Mouse (Mus musculus): Measurements from ENCODE around the gene Mbnl3. TPM values are rescaled to one million over a fixed set of nuclear protein-coding genes. Genes with fewer than 3 reads are reported as not detected.

The Mbnl3 gene
- total RNA-seq (2021): under 1 TPM; 0.25 to 0.52 TPM

DNA sequence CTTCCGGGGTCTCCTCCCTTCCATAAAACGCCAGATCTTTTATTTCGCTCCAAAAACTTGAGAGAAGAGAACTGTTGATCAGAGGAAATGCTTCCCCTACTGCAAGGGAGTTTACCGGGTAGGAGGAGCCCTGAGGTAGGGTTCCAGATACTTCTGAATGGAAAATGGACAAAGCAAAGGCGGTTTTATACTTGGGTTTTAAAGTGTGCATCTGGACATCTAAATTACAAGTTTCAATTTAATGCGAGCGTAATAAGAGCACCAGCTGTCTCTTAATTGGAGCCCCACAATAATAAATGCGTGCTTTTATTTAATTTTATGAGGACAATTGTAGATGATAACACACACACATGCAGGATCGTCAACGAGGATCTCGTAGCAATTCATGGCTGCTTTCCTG lies at the start of gene Mbnl3:
TSS of gene Mbnl3 (minus strand) at position 101 of the 400 bp plus-strand sequence.
- intact Hi-C loops (cut with DNase I): no loop called here

DNA sequence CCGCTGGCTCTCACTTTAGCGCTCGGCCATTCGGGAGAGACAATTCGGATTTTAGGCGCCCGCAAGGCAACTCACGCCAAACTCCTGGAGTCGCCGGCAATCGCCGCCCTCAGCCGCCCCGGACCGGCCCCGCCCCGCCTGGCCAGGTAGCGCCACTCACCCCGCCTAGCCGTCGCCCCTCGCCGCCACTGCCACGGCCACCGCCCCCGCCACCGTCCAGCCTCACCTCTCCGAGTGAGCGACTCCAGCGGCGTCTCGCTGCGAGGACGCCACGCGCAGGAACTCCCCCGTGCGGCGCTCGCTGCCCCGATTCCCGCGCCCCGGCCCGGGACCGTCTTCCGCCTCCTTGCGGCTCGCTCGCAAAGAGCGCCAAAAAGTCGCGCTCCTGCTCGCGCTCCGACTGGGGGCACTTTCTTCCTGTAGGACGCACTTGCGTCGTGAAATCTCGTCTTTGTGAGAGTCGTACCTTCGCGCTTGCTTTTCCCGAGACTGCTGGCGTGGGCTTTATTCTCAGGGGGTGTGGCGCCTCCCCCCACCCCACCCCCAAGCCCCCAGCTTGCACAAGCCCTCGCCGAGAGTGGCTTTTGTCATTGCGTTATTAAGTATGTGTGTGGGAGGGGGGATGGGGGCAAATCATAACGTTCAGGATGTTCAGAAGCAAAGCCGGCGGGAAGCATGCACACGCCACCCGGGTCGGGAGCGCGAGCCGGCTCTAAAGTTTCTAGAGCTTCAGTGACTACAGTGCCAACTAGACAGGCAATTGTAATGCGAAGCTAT lies 596 bp downstream of the Mbnl3 start:
- DNase-seq (ENCODE audit: low spot score in 2 of 2): no peak
- intact Hi-C loops (cut with DNase I): no loop called here

More for the DNA sequence above, at the start of gene Mbnl3:
- no peak for DNase-seq (ENCODE audit: low spot score in 2 of 2)

DNA sequence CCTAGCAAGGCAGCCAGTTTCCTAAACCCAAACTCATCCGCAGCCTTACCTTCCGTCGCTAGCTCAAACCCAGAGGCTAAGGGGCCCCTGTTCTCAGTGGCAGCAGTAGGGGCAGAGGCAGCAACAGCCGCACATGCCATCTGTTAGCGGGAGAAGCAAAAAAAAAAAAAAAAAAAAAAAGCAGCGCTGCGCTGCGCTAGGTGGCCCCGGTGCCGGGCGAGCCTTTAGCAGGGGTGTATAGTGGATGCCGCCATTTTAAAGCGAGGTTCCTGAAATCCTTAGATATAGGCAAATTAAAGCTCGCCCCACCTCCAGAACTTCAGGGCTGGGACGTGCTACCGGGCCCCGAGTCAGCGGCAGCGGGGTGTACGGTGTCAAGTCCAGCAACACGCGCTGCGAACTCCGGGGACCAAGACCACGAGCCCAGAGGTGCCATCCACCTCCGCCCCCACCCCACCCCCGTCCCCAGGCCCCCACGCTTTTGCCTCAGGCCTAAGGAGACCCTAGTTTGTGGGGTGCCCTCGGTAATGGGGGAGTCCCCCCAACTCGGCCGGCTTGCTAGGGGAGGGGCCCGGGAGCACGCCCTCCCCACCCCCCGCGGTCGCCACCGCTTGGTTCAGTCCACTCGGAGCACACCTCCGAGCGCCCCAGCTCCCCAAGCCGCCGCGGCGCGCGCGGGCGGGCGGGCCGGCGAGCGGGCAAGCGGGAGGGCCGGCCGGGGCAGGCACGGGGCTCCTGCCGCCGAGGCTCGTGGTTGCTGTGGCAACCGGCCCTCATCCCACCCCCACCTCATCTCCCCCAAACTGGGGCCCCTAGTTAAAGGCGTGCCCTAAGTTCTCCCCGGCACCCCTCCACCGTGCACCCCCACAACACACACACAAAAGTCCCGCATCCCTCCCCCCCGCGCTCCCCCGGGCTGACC lies 1.4 kb downstream of the Mbnl3 start:
- intact Hi-C loops (cut with DNase I): no loop called here

DNA sequence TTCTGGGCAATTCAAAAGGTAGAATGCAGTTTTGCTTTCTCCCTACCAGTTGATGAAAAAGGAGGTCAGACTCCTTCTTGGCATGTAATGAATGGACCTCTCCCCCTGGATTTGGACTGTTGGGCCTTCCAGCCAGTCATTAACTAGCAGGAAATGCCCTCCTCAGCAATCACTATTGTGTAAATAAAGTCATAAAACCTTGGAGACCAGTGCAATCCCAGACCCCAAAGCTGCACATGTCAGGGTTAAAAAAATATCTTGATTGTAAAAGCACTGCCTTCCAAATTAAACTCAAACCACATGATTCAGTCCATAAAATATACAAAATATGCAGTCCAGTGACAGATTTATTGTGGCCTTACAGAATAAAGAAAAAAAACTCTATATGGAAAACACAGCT lies 9.3 kb downstream of the Mbnl3 start:
- DNase-seq (ENCODE audit: low spot score in 2 of 2): no peak
- intact Hi-C loops (cut with DNase I): no loop called here

More for the DNA sequence above, 1.4 kb downstream of the Mbnl3 start:
- no peak for DNase-seq (ENCODE audit: low spot score in 2 of 2)

DNA sequence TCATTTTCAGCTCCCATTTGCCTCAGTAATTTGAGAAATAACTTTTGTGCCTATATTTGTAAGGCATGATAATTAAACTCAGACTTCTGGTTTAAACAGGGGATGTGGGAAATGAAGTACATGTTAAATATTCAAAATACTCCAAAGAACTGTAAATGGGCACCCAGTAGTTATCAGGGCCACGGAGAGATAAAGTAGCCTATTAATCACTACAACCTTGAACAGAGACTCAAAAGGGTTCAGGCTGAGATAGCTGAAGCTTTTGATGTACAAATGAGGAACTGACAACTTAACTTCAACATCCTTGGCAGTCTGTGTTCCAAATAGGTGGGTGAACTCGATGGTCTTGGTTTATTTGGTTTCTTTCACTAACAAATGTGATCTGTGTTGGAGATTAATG lies 34.4 kb downstream of the Mbnl3 start:
- no peak for DNase-seq (ENCODE audit: low spot score in 2 of 2)
- intact Hi-C loops (cut with DNase I): no loop called here

DNA sequence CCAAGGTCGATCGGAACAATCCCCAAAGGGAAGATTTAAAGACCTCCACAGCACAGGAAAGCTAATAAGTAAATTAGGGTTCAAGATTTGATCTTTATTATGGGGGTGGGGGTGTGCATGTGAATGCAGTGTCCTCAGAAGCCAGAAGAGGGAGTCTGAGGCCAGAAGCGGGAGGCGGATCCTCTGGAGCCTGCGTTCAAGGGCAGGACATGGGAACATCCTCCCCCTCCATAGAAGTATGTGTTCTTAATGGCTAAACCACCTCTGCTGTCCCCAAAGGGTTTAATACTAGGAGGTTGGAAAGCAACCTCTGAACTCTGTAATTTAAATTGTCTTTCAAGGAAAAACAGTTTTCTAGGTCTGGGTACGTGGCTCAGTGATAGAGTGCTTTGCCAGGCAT lies 34.9 kb downstream of the Mbnl3 start:
- intact Hi-C loops (cut with DNase I): no loop called here
- no peak for DNase-seq (ENCODE audit: low spot score in 2 of 2)

DNA sequence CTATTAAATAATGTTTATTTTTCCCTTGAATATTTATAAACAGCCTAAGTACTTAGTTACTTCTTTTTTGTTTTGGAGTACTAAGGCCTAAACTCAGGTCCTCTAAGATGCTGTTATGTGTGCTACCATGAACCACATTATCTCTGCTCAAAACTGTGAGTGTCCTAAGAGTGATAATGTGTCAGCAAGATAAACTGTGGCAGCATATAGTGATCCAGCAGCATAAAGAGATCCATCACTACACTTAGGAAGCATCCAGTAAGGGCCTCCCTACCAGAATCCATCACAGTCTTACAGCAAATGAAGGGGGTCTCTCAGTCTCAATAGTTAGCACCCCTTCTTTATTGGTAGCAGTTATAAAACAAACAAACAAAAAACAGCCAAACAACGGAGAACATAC lies 35.9 kb downstream of the Mbnl3 start:
- DNase-seq (ENCODE audit: low spot score in 2 of 2): no peak
- intact Hi-C loops (cut with DNase I): no loop called here

DNA sequence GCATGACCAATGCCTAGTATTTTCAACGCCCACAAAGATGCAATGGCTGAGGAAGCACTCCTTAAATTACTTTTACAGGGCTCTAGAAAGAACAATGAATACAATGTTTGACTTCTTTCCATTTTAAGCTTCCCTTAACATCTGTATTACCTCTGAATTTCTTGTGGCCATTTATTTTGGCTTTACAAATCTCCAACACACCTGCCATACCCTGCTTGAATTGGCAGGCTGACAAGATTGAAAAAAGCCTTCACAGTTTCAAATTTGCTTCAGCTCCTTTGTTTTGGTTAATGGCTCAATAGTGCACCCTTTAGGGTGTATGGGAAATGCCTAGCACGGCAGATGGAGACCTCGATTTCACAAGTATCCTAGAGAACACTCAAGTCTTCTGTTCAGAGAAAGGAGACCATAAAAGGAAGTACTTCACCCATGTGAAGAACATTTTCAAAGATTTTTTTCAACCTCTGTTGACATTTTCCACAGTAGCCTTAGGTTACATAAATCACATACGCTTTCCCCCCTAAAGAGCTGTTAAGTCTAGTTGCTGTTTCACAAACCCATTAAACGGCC lies 36.8 kb downstream of the Mbnl3 start:
- intact Hi-C loops (cut with DNase I): no loop called here
- DNase-seq (ENCODE audit: low spot score in 2 of 2): no peak

DNA sequence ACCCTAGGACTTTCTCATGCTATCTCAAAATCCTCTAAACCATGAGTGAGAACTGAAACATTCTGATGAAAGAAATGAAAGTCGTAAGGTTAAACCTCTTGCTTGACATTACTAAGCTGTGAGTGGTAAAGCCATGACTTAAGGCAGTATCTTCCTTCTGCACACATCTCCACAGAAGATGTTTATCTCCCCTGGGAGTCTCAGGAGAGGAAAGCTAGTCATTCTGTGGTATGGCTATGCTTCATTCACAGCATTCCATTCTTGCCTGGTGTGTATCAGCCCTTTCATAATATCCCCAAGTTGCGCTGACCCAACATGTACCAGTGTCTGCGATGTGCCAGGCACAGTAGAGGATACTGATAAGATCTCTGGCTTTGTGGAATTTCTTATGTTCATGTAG lies 38.4 kb downstream of the Mbnl3 start:
- no peak for DNase-seq (ENCODE audit: low spot score in 2 of 2)
- intact Hi-C loops (cut with DNase I): no loop called here

DNA sequence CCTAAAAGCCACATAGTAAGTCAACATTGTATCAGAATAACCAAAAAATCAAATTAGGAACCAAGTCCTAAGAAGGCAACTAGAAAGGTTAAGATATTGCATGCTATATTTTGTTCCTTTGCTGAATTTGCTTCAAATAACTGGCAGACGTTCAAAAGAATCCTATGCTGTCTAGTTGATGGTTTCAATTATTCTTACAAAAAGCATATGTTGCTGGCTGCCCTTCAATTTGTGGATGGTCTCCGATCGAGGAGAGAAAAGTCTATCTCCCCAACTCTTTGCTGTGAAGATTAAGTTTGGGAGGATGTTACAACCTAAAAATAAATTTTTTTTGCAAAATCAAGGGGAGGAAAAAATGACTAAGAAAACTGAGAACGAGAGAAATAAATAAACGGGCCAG lies 41.6 kb downstream of the Mbnl3 start:
- DNase-seq (ENCODE audit: low spot score in 2 of 2): no peak
- intact Hi-C loops (cut with DNase I): no loop called here

DNA sequence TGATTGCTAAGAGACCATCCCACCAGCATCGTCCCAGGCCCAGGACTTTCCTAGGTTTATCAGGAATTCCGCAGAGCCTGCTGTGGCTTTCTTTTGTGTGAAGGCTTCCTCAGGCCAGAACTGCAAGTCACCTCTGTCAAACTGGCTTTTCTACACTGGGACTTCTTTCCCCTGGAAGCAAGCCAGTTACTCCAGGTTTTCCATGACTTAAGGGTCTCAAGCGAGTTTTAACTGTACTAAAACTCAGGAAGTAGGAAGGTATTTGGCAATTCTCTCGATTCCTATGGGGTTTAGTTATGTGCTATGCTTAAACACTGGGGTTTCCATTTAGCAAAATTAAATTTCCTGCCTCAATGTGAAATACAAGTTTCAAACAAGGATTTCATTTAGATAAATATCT lies 57.9 kb downstream of the Mbnl3 start:
- intact Hi-C loops (cut with DNase I): no loop called here
- DNase-seq (ENCODE audit: low spot score in 2 of 2): no peak

DNA sequence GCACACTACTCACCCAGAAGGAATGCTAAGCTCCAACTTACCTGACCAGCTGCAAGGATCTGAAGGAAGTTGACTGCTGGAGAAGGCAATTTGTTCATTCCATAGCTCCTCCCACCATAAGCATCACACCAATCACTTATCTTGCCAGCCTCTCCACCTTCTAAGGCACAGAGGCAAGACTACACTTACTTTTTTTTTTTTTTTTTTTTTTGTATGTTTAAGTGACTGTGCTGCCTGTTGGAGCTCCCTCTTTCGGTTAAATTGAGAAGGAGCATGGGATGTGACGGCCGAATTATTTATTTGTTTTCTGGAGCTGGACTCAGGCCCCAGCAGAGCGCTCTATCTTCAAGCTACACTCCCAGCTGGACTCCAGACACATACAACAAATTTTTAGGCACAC lies 60.0 kb downstream of the Mbnl3 start:
- no peak for DNase-seq (ENCODE audit: low spot score in 2 of 2)
- intact Hi-C loops (cut with DNase I): no loop called here

DNA sequence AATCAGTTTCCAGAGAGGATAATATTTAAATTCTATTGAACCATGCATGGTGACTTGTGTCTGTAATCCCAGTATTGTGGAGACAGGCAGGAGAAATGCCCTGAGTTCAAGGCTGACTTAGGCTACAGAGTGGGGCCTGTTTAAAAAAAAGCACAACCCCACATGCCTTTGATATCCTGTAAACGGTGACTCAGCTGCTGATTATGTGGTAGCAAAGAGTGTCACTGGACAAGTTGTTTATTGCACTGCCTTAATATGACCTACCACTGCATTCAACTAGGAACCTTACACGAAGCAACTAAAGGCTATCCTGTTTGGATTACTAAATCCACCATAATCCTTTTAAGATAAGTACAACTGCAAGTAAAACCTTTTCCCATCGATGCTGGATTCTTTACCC lies 66.3 kb downstream of the Mbnl3 start:
- intact Hi-C loops (cut with DNase I): no loop called here
- no peak for DNase-seq (ENCODE audit: low spot score in 2 of 2)

DNA sequence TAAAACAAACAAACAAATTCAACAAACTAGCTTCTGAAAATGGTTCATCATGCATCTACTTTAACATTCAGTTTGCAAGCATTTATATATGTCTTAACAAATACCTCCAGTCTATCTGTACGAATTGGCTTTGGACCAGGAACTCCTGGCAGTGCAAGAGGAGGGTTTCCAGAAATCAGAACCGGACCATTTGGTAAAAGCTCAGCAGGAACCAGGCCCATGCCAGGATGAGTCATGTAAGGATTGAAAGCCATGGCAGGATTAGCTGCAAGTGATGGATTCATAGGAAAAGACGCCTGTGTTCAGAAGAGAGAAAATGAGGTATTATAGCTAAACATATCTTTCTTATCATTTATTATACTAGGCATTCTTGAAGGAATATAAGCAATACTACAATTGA lies 75.0 kb downstream of the Mbnl3 start:
- no peak for DNase-seq (ENCODE audit: low spot score in 2 of 2)

DNA sequence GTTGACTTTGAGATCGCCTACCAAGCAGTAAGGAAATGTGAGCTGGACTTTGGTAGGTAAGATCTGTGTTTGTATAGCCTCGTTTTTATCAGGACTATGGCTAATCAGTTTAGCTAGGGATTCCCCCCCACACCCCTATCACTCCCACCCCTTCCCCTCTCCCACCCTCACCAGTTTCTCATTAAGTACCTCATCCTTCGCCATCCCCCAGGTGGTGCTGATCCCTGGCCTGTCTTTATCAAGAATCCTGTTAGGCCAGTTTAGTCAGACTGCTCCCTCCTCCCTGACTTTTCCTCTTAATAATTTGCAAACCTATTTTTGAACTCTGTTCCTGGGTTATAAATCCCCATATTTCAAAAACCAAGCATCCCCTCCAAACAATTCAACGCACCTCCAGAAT lies 103.6 kb downstream of the Mbnl3 start:
- intact Hi-C loops (cut with DNase I): no loop called here

More for the DNA sequence above, 75.0 kb downstream of the Mbnl3 start:
- intact Hi-C loops (cut with DNase I): no loop called here

DNA sequence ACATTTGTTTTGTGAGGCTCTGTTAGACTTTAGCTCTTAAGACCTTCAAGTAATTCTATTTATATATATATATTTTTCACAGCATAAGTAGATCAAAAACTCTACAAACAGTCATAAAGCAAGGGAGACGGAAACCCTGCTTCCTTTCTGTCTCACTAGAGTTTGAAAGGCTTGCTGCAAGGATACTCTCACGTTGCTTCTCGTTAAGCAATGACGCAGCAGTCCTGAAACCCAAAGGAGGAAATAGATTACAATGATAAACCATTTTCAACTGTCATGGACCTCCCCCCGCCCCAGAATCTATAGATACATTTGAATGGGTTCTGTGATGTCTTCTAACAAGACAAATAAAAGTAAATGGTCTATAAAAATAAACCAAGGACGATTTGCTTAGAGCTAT lies 121.4 kb downstream of the Mbnl3 start:
- intact Hi-C loops (cut with DNase I): no loop called here
- no peak for DNase-seq (ENCODE audit: low spot score in 2 of 2)

More for the DNA sequence above, 103.6 kb downstream of the Mbnl3 start:
- DNase-seq (ENCODE audit: low spot score in 2 of 2): no peak

DNA sequence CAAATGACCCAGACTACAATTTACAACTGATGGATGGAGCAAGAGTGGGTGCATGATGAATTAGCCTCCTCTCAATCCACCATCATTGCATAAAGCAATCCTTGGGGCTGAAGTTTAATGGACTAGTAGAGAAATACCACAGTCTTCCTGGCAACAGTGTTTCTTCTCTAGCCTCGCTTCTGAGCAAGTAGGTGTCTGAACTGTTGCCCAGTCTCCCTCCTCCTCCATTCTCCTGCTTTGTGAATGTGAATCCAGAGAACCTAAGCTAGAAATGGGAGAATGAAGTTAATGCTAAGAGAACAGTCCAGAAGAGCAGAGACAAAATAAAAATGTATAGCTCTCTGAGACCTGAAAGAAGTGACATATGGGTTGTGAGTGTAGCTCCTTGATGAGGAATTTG lies 122.1 kb downstream of the Mbnl3 start:
- intact Hi-C loops (cut with DNase I): no loop called here
- DNase-seq (ENCODE audit: low spot score in 2 of 2): peak; percentile 3

DNA sequence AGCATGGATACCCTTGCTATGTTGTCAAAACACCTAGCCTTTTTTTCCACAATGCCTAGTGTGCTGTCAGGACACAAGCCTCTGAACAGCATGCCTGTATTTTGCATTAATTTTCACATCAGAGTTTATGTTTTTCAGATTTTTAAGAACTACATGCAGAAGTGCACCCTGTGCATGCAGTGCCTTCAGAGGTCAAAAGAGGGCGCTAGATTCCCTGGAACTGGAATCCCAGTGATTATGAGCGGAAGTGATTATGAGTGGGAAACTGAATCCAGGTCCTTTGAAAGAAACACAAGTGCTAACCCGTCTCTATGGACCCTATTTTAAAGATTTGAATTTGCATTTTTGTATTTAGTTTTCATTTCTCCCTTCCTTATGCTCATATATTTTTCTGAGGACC lies 129.6 kb downstream of the Mbnl3 start:
- intact Hi-C loops (cut with DNase I): no loop called here

More for the DNA sequence above, 129.6 kb downstream of the Mbnl3 start:
- no peak for DNase-seq (ENCODE audit: low spot score in 2 of 2)
